Mouse (Mus musculus) intestine, embryonic 16.5 days (tissue): ENCODE data around the gene Eci2. TPM values are rescaled to one million over a fixed set of nuclear protein-coding genes. Genes with fewer than 3 reads are reported as not detected.
A peak's percentile ranks its signal among the peaks of the same experiment; 100 is the strongest.
"Not testable (repeated sequence)": the region's sequence is repeated elsewhere in the genome, so short reads cannot be mapped to it uniquely, and the experiment has no call there.

ENCODE experiments used
- ATAC-seq: fragments of 200-750 bp; cut with Nextera tagmentation; 2 replicates; pipeline ENCODE4 v1.8.0; 2017; ENCODE audit warnings: moderate TSS enrichment, moderate library complexity
- H3K27ac ChIP-seq: fragments of 300-500 bp; sonication (generic); 2 replicates; pipeline ENCODE4 v1.5.1; 2014; ENCODE audit warnings: mild to moderate bottlenecking, low read length
- H3K27me3 ChIP-seq: fragments of 300-500 bp; sonication (generic); replicated peaks from 2 replicates; pipeline ENCODE4 v1.6.1; 2014; ENCODE audit warnings: low read length, control low read depth, mixed read lengths; ENCODE audit not compliant: control insufficient read depth, insufficient read depth
- H3K36me3 ChIP-seq: fragments of 300-500 bp; sonication (generic); 2 replicates; pipeline ENCODE4 v1.6.1; 2014; ENCODE audit warnings: low read length, control low read depth; ENCODE audit not compliant: control insufficient read depth, insufficient read depth
- H3K4me1 ChIP-seq: fragments of 300-500 bp; sonication (generic); 2 replicates; pipeline ENCODE4 v1.6.1; 2014; ENCODE audit warnings: low read length, control low read depth, mixed read lengths; ENCODE audit not compliant: control insufficient read depth, insufficient read depth
- H3K4me2 ChIP-seq: fragments of 300-500 bp; sonication (generic); 2 replicates; pipeline ENCODE4 v1.6.1; 2014; ENCODE audit warnings: low read depth, low read length, control low read depth
- H3K4me3 ChIP-seq: fragments of 300-500 bp; sonication (generic); 2 replicates; pipeline ENCODE4 v1.5.1; 2014; ENCODE audit warnings: mild to moderate bottlenecking, low read length
- H3K9ac ChIP-seq: fragments of 300-500 bp; sonication (generic); 2 replicates; pipeline ENCODE4 v1.6.1; 2014; ENCODE audit warnings: low read depth, low read length
- H3K9me3 ChIP-seq: fragments of 300-500 bp; sonication (generic); 2 replicates; pipeline ENCODE4 v1.6.1; 2016; ENCODE audit warnings: low read length, control low read depth; ENCODE audit not compliant: control insufficient read depth
- WGBS: fragments of 180-500 bp; shearing (Covaris S2); extraction: QIAGEN DNeasy Blood & Tissue Kit; methylation state at CpG from one replicate; pipeline ENCODE4 v1.1.7; 2014; 5-methylcytosine and 5-hydroxymethylcytosine counted together
- polyA plus RNA-seq: library from polyadenylated mRNA; unstranded; fragments of >200 nt; fragmentation: Nextera tagmentation; extraction: Ambion mirVana; gene quantifications from 2 replicates; pipeline ENCODE4 v1.2.1, GENCODE M21; 2015

Gene Eci2
- polyA plus RNA-seq, 1 experiment from 2014 or later, result 174 TPM

DNA sequence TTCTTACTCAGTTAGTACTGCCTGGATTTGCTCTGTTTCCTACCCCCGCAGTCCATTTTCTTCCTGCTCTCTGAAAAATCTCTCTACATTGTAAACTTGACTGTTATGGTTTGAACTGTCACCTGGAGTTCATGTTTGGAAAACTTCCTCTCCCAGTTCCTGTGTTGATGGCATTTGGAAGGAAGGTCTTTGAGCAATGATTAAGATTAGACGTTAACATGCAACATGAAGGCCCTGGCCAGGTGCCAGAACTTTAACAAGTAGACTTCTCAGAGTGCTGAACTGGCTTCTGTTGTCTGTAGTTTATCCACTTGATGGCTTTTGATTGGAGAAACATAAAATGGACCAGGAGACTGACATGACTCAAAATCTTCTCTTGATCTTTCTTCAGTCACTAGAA lies 31.0 kb downstream of the Eci2 start:
- H3K9me3 ChIP-seq, result no peaks in the 10 kb centered on the region
- H3K27ac ChIP-seq, result no peak overlapping the region
- 44% methylated on average over 2 of the region's 2 CpGs for WGBS
- H3K27me3 ChIP-seq, result no peaks in the 10 kb centered on the region
- no peak overlapping the region for H3K4me3 ChIP-seq
- H3K9ac ChIP-seq, result no peak overlapping the region
- ATAC-seq, result no peak
- H3K4me2 ChIP-seq, result no peak overlapping the region
- H3K4me1 ChIP-seq, result peaks cover 12% of the 10 kb centered on the region
- H3K36me3 ChIP-seq, result no peaks in the 10 kb centered on the region

GRCm38 (mm10) chr13:34993983-34994811 lies 32.7 kb downstream of the Eci2 start:
- H3K4me2 ChIP-seq, result peak overlapping the region; percentile 82
- 2% methylated on average over 33 of the region's 33 CpGs for WGBS
- ATAC-seq, result peak; percentile 98
- H3K4me3 ChIP-seq, result peak overlapping the region; percentile 67
- H3K27ac ChIP-seq, result peak overlapping the region; percentile 89
- H3K9ac ChIP-seq, result peak overlapping the region; percentile 83
- no peaks in the 10 kb centered on the region for H3K27me3 ChIP-seq
- no peaks in the 10 kb centered on the region for H3K9me3 ChIP-seq
- H3K36me3 ChIP-seq, result peaks cover 4% of the 10 kb centered on the region; the same call in 1 of the 2 replicates
- H3K4me1 ChIP-seq, result peaks cover 12% of the 10 kb centered on the region

DNA sequence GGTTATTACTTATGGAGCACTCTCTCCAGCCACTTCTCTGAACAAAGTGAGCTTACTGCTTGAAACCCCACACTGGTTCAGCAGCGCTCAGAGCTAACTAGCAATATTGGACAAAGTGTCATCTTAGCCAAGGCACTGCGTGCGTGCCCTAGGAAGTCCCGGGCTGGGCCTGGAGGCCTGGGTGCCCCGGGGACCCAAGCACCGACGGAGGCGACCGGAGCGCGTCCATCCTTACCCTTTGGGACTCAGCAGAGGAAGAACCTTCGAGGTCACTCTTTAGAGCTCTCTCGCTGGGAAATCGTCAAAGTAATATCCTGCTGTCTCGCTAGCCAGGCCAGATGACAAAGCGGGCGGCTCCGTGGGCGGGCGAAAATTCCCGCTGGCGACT lies 33.3 kb downstream of the Eci2 start:
- peaks cover 7% of the 10 kb centered on the region; the same call in 1 of the 2 replicates for H3K36me3 ChIP-seq
- H3K27me3 ChIP-seq, result no peaks in the 10 kb centered on the region
- peaks cover 12% of the 10 kb centered on the region for H3K4me1 ChIP-seq
- no peaks in the 10 kb centered on the region for H3K9me3 ChIP-seq
- H3K27ac ChIP-seq, result peak overlapping the region; percentile 89
- H3K4me3 ChIP-seq, result peak overlapping the region; percentile 67
- ATAC-seq, result peak; percentile 72
- peak overlapping the region; percentile 82 for H3K4me2 ChIP-seq
- peak overlapping the region; percentile 83 for H3K9ac ChIP-seq
- under 1% methylated on average over 22 of the region's 22 CpGs for WGBS

DNA sequence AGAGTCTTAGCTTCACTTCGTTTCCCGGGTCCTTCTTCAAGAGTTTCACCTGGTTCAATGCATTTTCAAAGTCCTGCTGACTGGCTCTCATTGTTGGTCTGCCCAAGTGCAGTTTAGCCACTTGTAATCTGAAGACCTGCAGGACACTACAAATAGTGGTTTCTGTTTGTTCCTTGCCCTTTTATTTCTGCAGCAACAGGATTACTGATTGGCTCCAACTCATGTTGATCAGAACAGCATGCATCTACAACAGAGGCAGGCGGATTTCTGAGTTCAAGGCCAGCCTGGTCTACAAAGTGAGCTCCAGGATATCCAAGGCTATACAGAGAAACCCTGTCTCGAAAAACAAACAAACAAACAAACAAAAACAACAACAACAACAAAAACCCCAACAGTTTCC lies 33.8 kb downstream of the Eci2 start:
- ATAC-seq, result no peak
- H3K4me3 ChIP-seq, result peak overlapping the region; percentile 67
- 66% methylated on average over 4 of the region's 4 CpGs for WGBS
- H3K9me3 ChIP-seq, result no peaks in the 10 kb centered on the region
- peaks cover 9% of the 10 kb centered on the region; the same call in 1 of the 2 replicates for H3K36me3 ChIP-seq
- H3K4me2 ChIP-seq, result peak overlapping the region; percentile 82
- H3K27ac ChIP-seq, result peak overlapping the region; percentile 89
- peak overlapping the region; percentile 83 for H3K9ac ChIP-seq
- H3K27me3 ChIP-seq, result no peaks in the 10 kb centered on the region
- H3K4me1 ChIP-seq, result peaks cover 12% of the 10 kb centered on the region

GRCm38 (mm10) chr13:34991581-34992273 lies 35.2 kb downstream of the Eci2 start:
- peaks cover 13% of the 10 kb centered on the region for H3K36me3 ChIP-seq
- H3K27me3 ChIP-seq, result no peaks in the 10 kb centered on the region
- no peak overlapping the region for H3K4me3 ChIP-seq
- WGBS, result 63% methylated on average over 4 of the region's 4 CpGs
- peaks cover 12% of the 10 kb centered on the region for H3K4me1 ChIP-seq
- H3K9me3 ChIP-seq, result no peaks in the 10 kb centered on the region
- H3K9ac ChIP-seq, result no peak overlapping the region
- H3K4me2 ChIP-seq, result no peak overlapping the region
- H3K27ac ChIP-seq, result no peak overlapping the region
- ATAC-seq, result no peak

DNA sequence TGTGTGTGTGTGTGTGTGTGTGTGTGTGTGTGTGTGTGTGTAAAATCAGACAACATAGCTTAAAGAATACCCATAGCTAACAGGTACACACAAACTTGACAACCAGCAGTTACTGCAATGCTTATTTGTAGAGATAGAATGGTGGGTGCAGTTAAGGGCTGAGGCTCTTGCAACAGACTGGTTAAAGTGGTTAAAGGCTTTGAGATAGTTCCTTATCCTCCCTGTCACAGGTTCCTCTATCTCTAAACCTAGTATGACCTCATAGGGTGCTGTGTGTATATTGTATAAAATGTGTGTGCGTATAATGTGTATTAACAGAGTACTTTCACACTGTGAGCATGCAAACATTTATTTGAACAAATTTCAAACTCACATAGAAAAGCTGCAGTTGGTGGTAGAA lies 43.4 kb downstream of the Eci2 start:
- 97% methylated on average over 1 of the region's 1 CpGs for WGBS
- H3K36me3 ChIP-seq, result peaks cover 20% of the 10 kb centered on the region; the same call in 1 of the 2 replicates
- H3K4me3 ChIP-seq, result not testable (repeated sequence)

DNA sequence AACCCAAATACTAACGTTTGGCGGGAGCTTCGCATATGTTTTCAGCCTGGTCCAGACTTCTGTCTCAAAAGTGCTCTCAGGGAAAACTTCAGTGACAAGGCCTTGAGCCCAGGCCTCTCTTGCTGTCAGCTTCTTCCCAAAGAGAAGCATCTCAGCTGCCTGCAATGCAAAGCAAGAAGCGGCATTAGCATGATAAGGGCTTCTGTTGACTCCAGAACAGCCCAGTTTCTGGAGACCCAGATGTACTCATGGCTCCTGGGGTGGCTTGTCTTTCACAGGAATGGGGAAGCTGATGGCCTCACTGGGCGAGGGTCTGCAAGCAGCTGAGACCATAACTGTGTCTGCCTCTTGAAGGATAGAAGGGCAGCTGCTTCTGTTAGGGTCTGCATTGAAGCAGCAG lies 48.3 kb downstream of the Eci2 start:
- WGBS, result 80% methylated on average over 5 of the region's 5 CpGs
- not testable (repeated sequence) for H3K4me1 ChIP-seq, H3K27me3 ChIP-seq, H3K4me2 ChIP-seq, H3K9me3 ChIP-seq, H3K9ac ChIP-seq, H3K4me3 ChIP-seq, H3K27ac ChIP-seq, ATAC-seq
- peaks cover 18% of the 10 kb centered on the region for H3K36me3 ChIP-seq

More for the DNA sequence above, 43.4 kb downstream of the Eci2 start:
- not testable (repeated sequence) for ATAC-seq, H3K4me1 ChIP-seq, H3K9ac ChIP-seq, H3K9me3 ChIP-seq, H3K27me3 ChIP-seq, H3K27ac ChIP-seq, H3K4me2 ChIP-seq

DNA sequence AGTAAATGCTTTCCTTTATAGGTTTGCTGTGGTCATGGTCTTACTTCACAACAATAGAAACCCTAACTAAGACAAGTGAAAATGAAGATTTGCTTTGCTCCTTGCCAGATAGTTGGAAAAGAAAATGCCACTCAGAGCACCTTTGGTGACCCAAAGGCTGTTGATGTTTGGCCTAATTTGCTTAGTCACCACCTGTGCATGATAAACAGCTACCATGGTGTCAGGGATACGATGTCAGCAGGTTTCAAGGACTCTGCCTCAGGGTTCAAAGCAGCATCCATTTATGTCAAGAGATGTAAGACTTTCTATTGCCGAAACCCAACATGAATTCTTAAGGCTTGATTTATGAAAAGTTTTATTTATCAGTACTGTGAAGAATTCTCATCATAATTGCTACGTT lies 49.5 kb downstream of the Eci2 start:
- Histone ChIP-seq H3K9ac (no peak overlapping the region), H3K27ac (no peak overlapping the region), H3K4me2 (no peak overlapping the region), H3K36me3 (peaks cover 15% of the 10 kb centered on the region), H3K9me3 (no peaks in the 10 kb centered on the region), H3K4me1 (no peaks in the 10 kb centered on the region), H3K27me3 (no peaks in the 10 kb centered on the region), H3K4me3 (no peak overlapping the region)
- WGBS, result 93% methylated on average over 3 of the region's 3 CpGs
- ATAC-seq, result no peak

- no peak overlapping the region for H3K4me3 ChIP-seq
- H3K9ac ChIP-seq, result no peak overlapping the region
- H3K4me1 ChIP-seq, result no peaks in the 10 kb centered on the region
- WGBS, result 93% methylated on average over 4 of the region's 4 CpGs
- no peaks in the 10 kb centered on the region for H3K9me3 ChIP-seq
- no peak overlapping the region for H3K4me2 ChIP-seq
- no peak for ATAC-seq
- no peak overlapping the region for H3K27ac ChIP-seq
- H3K27me3 ChIP-seq, result no peaks in the 10 kb centered on the region
- peaks cover 15% of the 10 kb centered on the region for H3K36me3 ChIP-seq
Measured at GRCm38 (mm10) chr13:34976116-34976515, 50.8 kb downstream of the Eci2 start.
